Mouse (Mus musculus): ENCODE results near the gene Ubac2. TPM values are rescaled to one million over a fixed set of nuclear protein-coding genes. Genes with fewer than 3 reads are reported as not detected.

Gene Ubac2
- total RNA-seq, 2 experiments from 2014 or later, result 25.9 to 27.4 TPM

- intact Hi-C loops (cut with DNase I), result loop anchor here (10.0 kb wide), 1 partner anchor 214 kb away; no protein-coding TSS in a partner anchor
- DNase-seq (ENCODE audit: low spot score), result no peak
Observed at GRCm38 (mm10) chr14:121920511-121921124, 42.2 kb downstream of the Ubac2 start.

- intact Hi-C loops (cut with DNase I), result loop anchor here (10.0 kb wide), 1 partner anchor 213 kb away; no protein-coding TSS in a partner anchor
- no peak for DNase-seq (ENCODE audit: low spot score)
Observed at GRCm38 (mm10) chr14:121922016-121922415, 43.6 kb downstream of the Ubac2 start.

GRCm38 (mm10) chr14:121922731-121923130, 44.3 kb downstream of the Ubac2 start:
- DNase-seq (ENCODE audit: low spot score), result no peak
- intact Hi-C loops (cut with DNase I), result loop anchor here (10.0 kb wide), 1 partner anchor 212 kb away; no protein-coding TSS in a partner anchor

- DNase-seq (ENCODE audit: low spot score), result no peak
- intact Hi-C loops (cut with DNase I), result loop anchor here (10.0 kb wide), 1 partner anchor 210 kb away; no protein-coding TSS in a partner anchor
Observed at GRCm38 (mm10) chr14:121924876-121925275, 46.5 kb downstream of the Ubac2 start.

- intact Hi-C loops (cut with DNase I), result loop anchor here (10.0 kb wide), 1 partner anchor 208 kb away; no protein-coding TSS in a partner anchor
- no peak for DNase-seq (ENCODE audit: low spot score)
Observed at GRCm38 (mm10) chr14:121926901-121927300, 48.5 kb downstream of the Ubac2 start.

GRCm38 (mm10) chr14:121927451-121927850, 49.0 kb downstream of the Ubac2 start:
- no peak for DNase-seq (ENCODE audit: low spot score)
- intact Hi-C loops (cut with DNase I), result loop anchor here (10.0 kb wide), 1 partner anchor 207 kb away; no protein-coding TSS in a partner anchor

- intact Hi-C loops (cut with DNase I), result loop anchor here (1.0 to 10.0 kb wide), 2 partner anchors 132 to 206 kb away; no protein-coding TSS in a partner anchor
- DNase-seq (ENCODE audit: low spot score), result no peak
Observed at GRCm38 (mm10) chr14:121928375-121929137, 50.1 kb downstream of the Ubac2 start.

- DNase-seq (ENCODE audit: low spot score), result no peak
Observed at GRCm38 (mm10) chr14:121929243-121929951, 51.0 kb downstream of the Ubac2 start.

GRCm38 (mm10) chr14:121930731-121931383, 52.4 kb downstream of the Ubac2 start:
- DNase-seq (ENCODE audit: low spot score), result no peak
- intact Hi-C loops (cut with DNase I), result loop anchor here (5.0 kb wide), 1 partner anchor 56 kb away; no protein-coding TSS in a partner anchor

More at GRCm38 (mm10) chr14:121929243-121929951, 51.0 kb downstream of the Ubac2 start:
- intact Hi-C loops (cut with DNase I), result loop anchor here (10.0 kb wide), 1 partner anchor 205 kb away; no protein-coding TSS in a partner anchor

GRCm38 (mm10) chr14:121931594-121931993, 53.2 kb downstream of the Ubac2 start:
- intact Hi-C loops (cut with DNase I), result loop anchor here (5.0 kb wide), 1 partner anchor 56 kb away; no protein-coding TSS in a partner anchor
- DNase-seq (ENCODE audit: low spot score), result no peak

- intact Hi-C loops (cut with DNase I), result loop anchor here (5.0 kb wide), 1 partner anchor 55 kb away; no protein-coding TSS in a partner anchor
- DNase-seq (ENCODE audit: low spot score), result no peak
Observed at GRCm38 (mm10) chr14:121932180-121932579, 53.8 kb downstream of the Ubac2 start.

- intact Hi-C loops (cut with DNase I), result loop anchor here (5.0 kb wide), 1 partner anchor 53 kb away; no protein-coding TSS in a partner anchor
- DNase-seq (ENCODE audit: low spot score), result no peak
Observed at GRCm38 (mm10) chr14:121933906-121934596, 55.6 kb downstream of the Ubac2 start.

- DNase-seq (ENCODE audit: low spot score), result no peak
- intact Hi-C loops (cut with DNase I), result loop anchor here (5.0 kb wide), 1 partner anchor 53 kb away; no protein-coding TSS in a partner anchor
Observed at GRCm38 (mm10) chr14:121934597-121934946, 56.2 kb downstream of the Ubac2 start.

- no peak for DNase-seq (ENCODE audit: low spot score)
- intact Hi-C loops (cut with DNase I), result no loop called here
Observed at GRCm38 (mm10) chr14:121936356-121936755, 57.9 kb downstream of the Ubac2 start.

- intact Hi-C loops (cut with DNase I), result no loop called here
- no peak for DNase-seq (ENCODE audit: low spot score)
Observed at GRCm38 (mm10) chr14:121936856-121937255, 58.4 kb downstream of the Ubac2 start.

- DNase-seq (ENCODE audit: low spot score), result no peak
- intact Hi-C loops (cut with DNase I), result no loop called here
Observed at GRCm38 (mm10) chr14:121937601-121938255, 59.3 kb downstream of the Ubac2 start.

- DNase-seq (ENCODE audit: low spot score), result no peak
- intact Hi-C loops (cut with DNase I), result no loop called here
Observed at GRCm38 (mm10) chr14:121938256-121939191, 60.1 kb downstream of the Ubac2 start.
